Mouse (Mus musculus): ENCODE data around the gene Uvssa.

DNA sequence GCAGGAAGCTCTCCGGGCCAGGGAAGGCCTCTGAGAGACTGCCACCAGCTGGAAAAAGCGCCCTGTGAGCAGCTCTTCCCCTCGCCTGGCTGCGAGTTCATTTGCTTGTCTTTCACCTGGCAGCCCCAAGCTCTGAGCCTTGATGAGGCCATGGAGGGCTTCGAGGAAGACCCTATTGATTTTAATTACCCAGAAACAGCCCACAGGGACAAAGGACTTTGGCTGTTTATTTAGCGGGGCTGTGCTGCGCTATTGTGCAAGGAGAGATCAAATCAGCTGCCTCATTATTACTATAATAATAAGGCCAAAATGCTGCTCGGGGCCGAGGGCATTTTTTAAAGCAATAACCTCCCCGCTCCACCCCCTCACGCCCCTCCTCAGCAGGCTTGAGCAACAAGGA lies 87.1 kb downstream of the Uvssa start:
- no peak for TF ChIP-seq POLR2A (IDR thresholded peaks at IDR 0.05; ENCODE audit: borderline replicate concordance, extremely low read depth, insufficient read depth, insufficient read length, poor library complexity, severe bottlenecking)
- TF ChIP-seq CTCF (IDR thresholded peaks at IDR 0.05; ENCODE audit: borderline replicate concordance, extremely low read depth, insufficient read depth, insufficient read length), result no peak

All from brain, embryonic 14.5 days (tissue).